Mouse (Mus musculus) G1E (cell line): Measurements from ENCODE around the gene Pfkm.

ENCODE experiments used
- CTCF ChIP-seq: IDR thresholded peaks from 2 replicates; pipeline ENCODE4 v1.5.1; 2012; ENCODE audit warnings: low read depth, low read length, inconsistent platforms, mixed read lengths
- GATA1 ChIP-seq: IDR thresholded peaks from 2 replicates; pipeline ENCODE4 v1.6.1; 2012; ENCODE audit warnings: borderline replicate concordance, low read length, inconsistent platforms, mixed read lengths
- POLR2AphosphoS5 ChIP-seq: IDR thresholded peaks from 2 replicates; pipeline ENCODE4 v1.6.1; 2012; ENCODE audit warnings: low read depth, low read length, inconsistent platforms; ENCODE audit not compliant: insufficient replicate concordance
- TAL1 ChIP-seq: conservative IDR thresholded peaks from 2 replicates; pipeline ENCODE4 v1.6.1; 2012; ENCODE audit warnings: low read depth, low read length, inconsistent platforms, mixed read lengths

- TF ChIP-seq CTCF (no peak), POLR2AphosphoS5 (no peak), GATA1 (no peak), TAL1 (no peak)
Measured at GRCm38 (mm10) chr15:98136871-98137270, 44.5 kb downstream of the Pfkm start.
